Mouse (Mus musculus) CH12.LX (cell line): Measurements from ENCODE around the gene Tnik.

ENCODE experiments used
- CTCF ChIP-seq, 2 experiments: IDR thresholded peaks in 1 of 2; conservative IDR thresholded peaks in 1 of 2; 2 replicates each; pipeline ENCODE4 v1.5.1; 2011 to 2012; ENCODE audit warnings: low read depth in 2 of 2, low read length in 2 of 2, improper control_type of control experiment in 1 of 2, inconsistent platforms in 1 of 2, mild to moderate bottlenecking in 1 of 2, moderate library complexity in 1 of 2
- EP300 ChIP-seq: IDR thresholded peaks from 2 replicates; pipeline ENCODE4 v1.6.1; 2011; ENCODE audit warnings: low read length, improper control_type of control experiment
- ETS1 ChIP-seq: conservative IDR thresholded peaks from 2 replicates; pipeline ENCODE4 v1.6.1; 2012; ENCODE audit warnings: low read depth, mild to moderate bottlenecking, inconsistent platforms, low read length, improper control_type of control experiment, moderate library complexity
- MAX ChIP-seq: IDR thresholded peaks from 2 replicates; pipeline ENCODE4 v1.6.1; 2011; ENCODE audit warnings: low read length, improper control_type of control experiment
- MAZ ChIP-seq: IDR thresholded peaks from 2 replicates; pipeline ENCODE4 v1.6.1; 2012; ENCODE audit warnings: low read depth, mild to moderate bottlenecking, inconsistent platforms, low read length, improper control_type of control experiment, moderate library complexity
- MEF2A ChIP-seq: IDR thresholded peaks from 2 replicates; pipeline ENCODE4 v1.6.1; 2014; ENCODE audit warnings: low read depth, mild to moderate bottlenecking, inconsistent platforms, low read length, improper control_type of control experiment, borderline replicate concordance
- MXI1 ChIP-seq: IDR thresholded peaks from 2 replicates; pipeline ENCODE4 v1.6.1; 2011; ENCODE audit warnings: mild to moderate bottlenecking, low read depth, low read length, improper control_type of control experiment
- MYC ChIP-seq: IDR thresholded peaks from 2 replicates; pipeline ENCODE4 v1.6.1; 2011; ENCODE audit warnings: low read depth, mild to moderate bottlenecking, improper control_type of control experiment, low read length
- POLR2A ChIP-seq: IDR thresholded peaks from 2 replicates; pipeline ENCODE4 v1.6.1; 2011; ENCODE audit warnings: low read depth, mild to moderate bottlenecking, improper control_type of control experiment, low read length
- USF1 ChIP-seq: IDR thresholded peaks from 2 replicates; pipeline ENCODE4 v1.6.1; 2014; ENCODE audit warnings: low read depth, mild to moderate bottlenecking, inconsistent platforms, low read length, improper control_type of control experiment
- USF2 ChIP-seq: conservative IDR thresholded peaks from 2 replicates; pipeline ENCODE4 v1.6.1; 2011; ENCODE audit warnings: low read depth, low read length, improper control_type of control experiment

DNA sequence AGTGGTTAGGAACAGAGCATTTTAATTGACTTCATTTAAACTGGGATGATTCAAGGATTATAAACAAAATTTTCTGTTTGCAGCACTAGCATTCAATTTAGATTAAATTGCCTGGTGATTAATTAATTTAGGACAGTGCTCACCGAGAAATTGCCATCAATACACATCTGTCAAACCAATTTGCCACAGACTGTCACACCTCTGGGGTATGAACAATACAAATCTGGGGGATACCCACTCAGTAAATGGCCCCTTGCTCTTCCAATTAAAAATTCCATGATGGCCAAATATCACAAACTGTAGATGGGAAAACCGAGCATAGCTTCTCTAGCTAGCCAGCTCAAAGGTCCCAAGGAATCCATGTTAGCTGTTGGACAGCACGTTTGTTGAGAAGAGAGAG lies 419.4 kb downstream of the Tnik start:
- TF ChIP-seq USF1 (no peak), CTCF (conservative IDR thresholded peaks at IDR 0.05 in 1 of 2, IDR thresholded peaks at IDR 0.05 in 1 of 2; ENCODE audit: low read depth in 2 of 2, low read length in 2 of 2) (no peak), MXI1 (no peak), MAX (no peak), EP300 (no peak), MAZ (no peak), POLR2A (no peak), MEF2A (no peak), USF2 (no peak), ETS1 (no peak), MYC (no peak)
